Mouse (Mus musculus) intestine, embryonic 15.5 days (tissue): Measurements from ENCODE around the gene Mark4. TPM values are rescaled to one million over a fixed set of nuclear protein-coding genes. Genes with fewer than 3 reads are reported as not detected.

Source experiments
- ATAC-seq: fragments of 200-750 bp; cut with Nextera tagmentation; 2 replicates; pipeline ENCODE4 v1.8.0; 2017; ENCODE audit warnings: moderate TSS enrichment, moderate library complexity
- H3K27ac ChIP-seq: fragments of 300-500 bp; sonication (generic); 2 replicates; pipeline ENCODE4 v1.5.1; 2015; ENCODE audit warnings: mild to moderate bottlenecking, inconsistent platforms
- H3K27me3 ChIP-seq: fragments of 300-500 bp; sonication (generic); replicated peaks from 2 replicates; pipeline ENCODE4 v1.6.1; 2015; ENCODE audit warnings: inconsistent platforms
- H3K36me3 ChIP-seq: fragments of 300-500 bp; sonication (generic); 2 replicates; pipeline ENCODE4 v1.6.1; 2015; ENCODE audit warnings: inconsistent platforms
- H3K4me1 ChIP-seq: fragments of 300-500 bp; sonication (generic); replicated peaks from 2 replicates; pipeline ENCODE4 v1.6.1; 2015; ENCODE audit warnings: inconsistent platforms
- H3K4me2 ChIP-seq: fragments of 300-500 bp; sonication (generic); replicated peaks from 2 replicates; pipeline ENCODE4 v1.6.1; 2015; ENCODE audit warnings: mild to moderate bottlenecking, inconsistent platforms
- H3K4me3 ChIP-seq: fragments of 300-500 bp; sonication (generic); replicated peaks from 2 replicates; pipeline ENCODE4 v1.5.1; 2015; ENCODE audit warnings: inconsistent platforms
- H3K9ac ChIP-seq: fragments of 300-500 bp; sonication (generic); 2 replicates; pipeline ENCODE4 v1.6.1; 2015; ENCODE audit warnings: inconsistent platforms
- H3K9me3 ChIP-seq: fragments of 300-500 bp; sonication (generic); 2 replicates; pipeline ENCODE4 v1.6.1; 2016; ENCODE audit warnings: inconsistent platforms
- WGBS: fragments of 180-500 bp; shearing (Covaris S2); methylation state at CpG from one replicate; pipeline ENCODE4 v1.1.7; 2015; 5-methylcytosine and 5-hydroxymethylcytosine counted together
- polyA plus RNA-seq: library from polyadenylated mRNA; unstranded; fragments of >200 nt; fragmentation: Nextera tagmentation; extraction: Ambion mirVana; gene quantifications from 2 replicates; pipeline ENCODE4 v1.2.1, GENCODE M21; 2015

The Mark4 gene
- polyA plus RNA-seq, 1 experiment from 2014 or later, result 6.1 TPM

GRCm38 (mm10) chr7:19405417-19405816 lies 53.2 kb downstream of the Mark4 start:
- Histone ChIP-seq H3K4me2 (peak overlapping the region; percentile 49), H3K9me3 (no peaks in the 10 kb centered on the region), H3K9ac (no peak overlapping the region), H3K4me3 (0 out of 2 replicates have a peak overlapping the region, but pooled peaks have one; percentile 11), H3K27ac (no peak overlapping the region), H3K36me3 (no peaks in the 10 kb centered on the region), H3K27me3 (peaks cover 30% of the 10 kb centered on the region), H3K4me1 (peaks cover 9% of the 10 kb centered on the region; the same call in 1 of the 2 replicates)
- 3% methylated on average over 19 of the region's 19 CpGs for WGBS
- ATAC-seq, result peak; percentile 53

GRCm38 (mm10) chr7:19404476-19404875 lies 54.1 kb downstream of the Mark4 start, which contains the start of gene Ckm:
Gene Ckm, plus strand, starts transcription at chr7:19404776.
- Histone ChIP-seq H3K9me3 (no peaks in the 10 kb centered on the region), H3K4me2 (peak within 1 kb of the TSS; percentile 99), H3K27me3 (peaks cover 30% of the 10 kb centered on the region), H3K4me3 (peak within 1 kb of the TSS; percentile 63), H3K9ac (peak within 1 kb of the TSS; percentile 53), H3K36me3 (no peaks in the 10 kb centered on the region), H3K4me1 (peaks cover 15% of the 10 kb centered on the region), H3K27ac (no peak within 1 kb of the TSS)
- no peak for ATAC-seq
- 48% methylated on average over 7 of the region's 7 CpGs for WGBS

GRCm38 (mm10) chr7:19403731-19404296 lies 54.8 kb downstream of the Mark4 start, which contains the start of gene Klc3:
Gene Klc3, minus strand, starts transcription at chr7:19404104.
- peaks cover 30% of the 10 kb centered on the region for H3K27me3 ChIP-seq

GRCm38 (mm10) chr7:19402535-19403112 lies 56.0 kb downstream of the Mark4 start:
- 88% methylated on average over 9 of the region's 9 CpGs for WGBS

More at GRCm38 (mm10) chr7:19403731-19404296, 54.8 kb downstream of the Mark4 start, which contains the start of gene Klc3:
- Histone ChIP-seq H3K4me1 (peaks cover 18% of the 10 kb centered on the region), H3K9ac (peak within 1 kb of the TSS; percentile 53), H3K4me3 (peak within 1 kb of the TSS; percentile 63), H3K27ac (no peak within 1 kb of the TSS), H3K36me3 (no peaks in the 10 kb centered on the region), H3K4me2 (peak within 1 kb of the TSS; percentile 99), H3K9me3 (no peaks in the 10 kb centered on the region)
- under 1% methylated on average over 62 of the region's 62 CpGs for WGBS
- ATAC-seq, result peak; percentile 91

GRCm38 (mm10) chr7:19400946-19401345 lies 57.7 kb downstream of the Mark4 start:
- Histone ChIP-seq H3K4me2 (no peak overlapping the region), H3K4me1 (peaks cover 18% of the 10 kb centered on the region), H3K9me3 (no peaks in the 10 kb centered on the region), H3K9ac (no peak overlapping the region), H3K27me3 (peaks cover 30% of the 10 kb centered on the region), H3K27ac (no peak overlapping the region), H3K4me3 (no peak overlapping the region), H3K36me3 (no peaks in the 10 kb centered on the region)
- no peak for ATAC-seq
- 83% methylated on average over 4 of the region's 4 CpGs for WGBS

More at GRCm38 (mm10) chr7:19402535-19403112, 56.0 kb downstream of the Mark4 start:
- no peak overlapping the region for H3K27ac ChIP-seq
- H3K36me3 ChIP-seq, result no peaks in the 10 kb centered on the region
- no peaks in the 10 kb centered on the region for H3K9me3 ChIP-seq
- H3K4me1 ChIP-seq, result peaks cover 18% of the 10 kb centered on the region
- no peak overlapping the region for H3K4me3 ChIP-seq
- no peak for ATAC-seq
- no peak overlapping the region for H3K9ac ChIP-seq
- H3K27me3 ChIP-seq, result peaks cover 30% of the 10 kb centered on the region
- H3K4me2 ChIP-seq, result no peak overlapping the region

- H3K4me3 ChIP-seq, result peak overlapping the region; percentile 34
- ATAC-seq, result peak; percentile 75
- H3K4me2 ChIP-seq, result peak overlapping the region; percentile 65
- H3K4me1 ChIP-seq, result peaks cover 17% of the 10 kb centered on the region
- no peak overlapping the region for H3K27ac ChIP-seq
- H3K9ac ChIP-seq, result peak overlapping the region; percentile 26
- WGBS, result 2% methylated on average over 27 of the region's 27 CpGs
- H3K27me3 ChIP-seq, result peaks cover 24% of the 10 kb centered on the region
- no peaks in the 10 kb centered on the region for H3K9me3 ChIP-seq
- H3K36me3 ChIP-seq, result peaks cover 7% of the 10 kb centered on the region; the same call in 1 of the 2 replicates
Measured at GRCm38 (mm10) chr7:19399496-19400280, 58.9 kb downstream of the Mark4 start.

GRCm38 (mm10) chr7:19394484-19394883 lies 64.1 kb downstream of the Mark4 start:
- no peaks in the 10 kb centered on the region for H3K27me3 ChIP-seq
- WGBS, result 81% methylated on average over 8 of the region's 8 CpGs
- peaks cover 4% of the 10 kb centered on the region; the same call in 1 of the 2 replicates for H3K4me1 ChIP-seq
- no peak overlapping the region for H3K27ac ChIP-seq
- H3K9ac ChIP-seq, result no peak overlapping the region
- ATAC-seq, result no peak
- H3K4me3 ChIP-seq, result no peak overlapping the region
- no peak overlapping the region for H3K4me2 ChIP-seq
- H3K36me3 ChIP-seq, result peaks cover 55% of the 10 kb centered on the region
- no peaks in the 10 kb centered on the region for H3K9me3 ChIP-seq

- no peak overlapping the region for H3K4me2 ChIP-seq
- no peak overlapping the region for H3K27ac ChIP-seq
- ATAC-seq, result no peak
- 81% methylated on average over 10 of the region's 10 CpGs for WGBS
- no peaks in the 10 kb centered on the region for H3K9me3 ChIP-seq
- H3K4me3 ChIP-seq, result no peak overlapping the region
- no peaks in the 10 kb centered on the region for H3K4me1 ChIP-seq
- no peaks in the 10 kb centered on the region for H3K27me3 ChIP-seq
- peaks cover 70% of the 10 kb centered on the region for H3K36me3 ChIP-seq
- H3K9ac ChIP-seq, result no peak overlapping the region
Measured at GRCm38 (mm10) chr7:19388699-19389413, 69.8 kb downstream of the Mark4 start.

- Histone ChIP-seq H3K4me2 (no peak overlapping the region), H3K27ac (no peak overlapping the region), H3K4me3 (no peak overlapping the region), H3K27me3 (no peaks in the 10 kb centered on the region), H3K36me3 (peaks cover 26% of the 10 kb centered on the region), H3K9ac (no peak overlapping the region), H3K4me1 (peaks cover 4% of the 10 kb centered on the region), H3K9me3 (no peaks in the 10 kb centered on the region)
- 86% methylated on average over 9 of the region's 9 CpGs for WGBS
- ATAC-seq, result no peak
Measured at GRCm38 (mm10) chr7:19383708-19384107, 74.9 kb downstream of the Mark4 start.

- peaks cover 4% of the 10 kb centered on the region for H3K4me1 ChIP-seq
- peak; percentile 77 for ATAC-seq
Measured at GRCm38 (mm10) chr7:19382166-19382541, 76.5 kb downstream of the Mark4 start.

GRCm38 (mm10) chr7:19381377-19382165 lies 77.0 kb downstream of the Mark4 start, which contains the start of gene Ercc2:
Gene Ercc2, plus strand, starts transcription at chr7:19382010.
- Histone ChIP-seq H3K4me2 (peak within 1 kb of the TSS; percentile 78), H3K9me3 (no peaks in the 10 kb centered on the region), H3K9ac (peak within 1 kb of the TSS; percentile 76), H3K4me1 (peaks cover 4% of the 10 kb centered on the region), H3K27me3 (no peaks in the 10 kb centered on the region), H3K4me3 (peak within 1 kb of the TSS; percentile 66), H3K36me3 (peaks cover 10% of the 10 kb centered on the region; the same call in 1 of the 2 replicates), H3K27ac (peak within 1 kb of the TSS; percentile 20; the same call in 1 of the 2 replicates)
- WGBS, result 5% methylated on average over 46 of the region's 48 CpGs
- ATAC-seq, result peak; percentile 98

More at GRCm38 (mm10) chr7:19382166-19382541, 76.5 kb downstream of the Mark4 start:
- Histone ChIP-seq H3K27me3 (no peaks in the 10 kb centered on the region), H3K4me3 (peak overlapping the region; percentile 66), H3K4me2 (peak overlapping the region; percentile 78), H3K9ac (peak overlapping the region; percentile 76), H3K36me3 (peaks cover 16% of the 10 kb centered on the region; the same call in 1 of the 2 replicates), H3K9me3 (no peaks in the 10 kb centered on the region), H3K27ac (peak overlapping the region; percentile 20; the same call in 1 of the 2 replicates)
- WGBS, result under 1% methylated on average over 37 of the region's 37 CpGs
